Comparison of ENCODE assay signal across 15 mouse cellular contexts in genomic region chr13:24321313-24321712, GRCm38 (mm10).
"Had no signal": no experiment of that assay in that cellular context is flagged by ENCODE, and none has a peak within 500 bp of the region (broad histone marks: within the 10 kb centered on the region; RNA-seq: fewer than 3 reads in every experiment).

No protein-coding gene starts in this region.

- H3K4me2 ChIP-seq: neural tube, embryonic 15.5 days; stomach, embryonic 15.5 days had no signal

- H3K9me3 ChIP-seq: neural tube, embryonic 15.5 days; stomach, embryonic 15.5 days had no signal

- H3K9ac ChIP-seq: neural tube, embryonic 15.5 days; stomach, embryonic 15.5 days had no signal

- H3K27me3 ChIP-seq: neural tube, embryonic 15.5 days; stomach, embryonic 15.5 days had no signal

- H3K4me3 ChIP-seq: neural tube, embryonic 15.5 days; stomach, embryonic 15.5 days had no signal

- H3K36me3 ChIP-seq: neural tube, embryonic 15.5 days; stomach, embryonic 15.5 days had no signal

- H3K4me1 ChIP-seq: neural tube, embryonic 15.5 days; stomach, embryonic 15.5 days had no signal

- H3K27ac ChIP-seq: neural tube, embryonic 15.5 days; stomach, embryonic 15.5 days; stomach, postnatal 0 days had no signal

- DNase-seq: retina, postnatal 1 day; right cerebral cortex, adult 18-20 months; right cerebral cortex, postnatal 14 days; right cerebral cortex, postnatal 25 days; right cerebral cortex, postnatal 4 days; spleen, adult 18-20 months; thymus, adult 18-20 months; thymus, adult 2 months; thymus, postnatal 14 days; thymus, postnatal 25 days; thymus, postnatal 36 days; thymus, postnatal 4 days had no signal
